15 mouse cellular contexts compared by ENCODE assay signal in genomic region chr2:31741728-31742127, GRCm38 (mm10). TPM values are rescaled to one million over a fixed set of nuclear protein-coding genes. Genes with fewer than 3 reads are reported as not detected.
DNase-seq lines count a peak whose midpoint lies in the region; ATAC-seq and TF ChIP-seq lines count a peak whose summit lies in the region.
"Had no signal": no experiment of that assay in that cellular context is flagged by ENCODE, and none has a peak within 500 bp of the region (broad histone marks: within the 10 kb centered on the region; RNA-seq: fewer than 3 reads in every experiment).

No protein-coding gene starts in this region.

- no peak for ATAC-seq in forebrain, postnatal 0 days
- no peak for ATAC-seq in forebrain, embryonic 16.5 days
- no peak for ATAC-seq in heart, embryonic 16.5 days (replicated peaks; ENCODE audit: extremely low read depth, insufficient read depth, low FRiP score)
- no peak for ATAC-seq in intestine, embryonic 16.5 days
- ATAC-seq: hindbrain, embryonic 16.5 days had no signal

- no peaks in the 10 kb centered on the region for H3K9me3 ChIP-seq in forebrain, postnatal 0 days (ENCODE audit: low read length)
- no peaks in the 10 kb centered on the region for H3K9me3 ChIP-seq in forebrain, embryonic 16.5 days (ENCODE audit: control insufficient read depth, low read length)
- no peaks in the 10 kb centered on the region for H3K9me3 ChIP-seq in heart, embryonic 16.5 days (replicated peaks; ENCODE audit: control insufficient read depth, low read length)
- H3K9me3 ChIP-seq in intestine, embryonic 16.5 days (ENCODE audit: control insufficient read depth, low read length), result no peaks in the 10 kb centered on the region

- H3K36me3 ChIP-seq in forebrain, postnatal 0 days (ENCODE audit: insufficient read depth), result no peaks in the 10 kb centered on the region
- H3K36me3 ChIP-seq in forebrain, embryonic 16.5 days (ENCODE audit: control insufficient read depth, insufficient read depth), result no peaks in the 10 kb centered on the region
- H3K36me3 ChIP-seq in heart, embryonic 16.5 days (ENCODE audit: control insufficient read depth, insufficient read depth), result no peaks in the 10 kb centered on the region
- H3K36me3 ChIP-seq in intestine, embryonic 16.5 days (ENCODE audit: control insufficient read depth, insufficient read depth, low read length), result no peaks in the 10 kb centered on the region

- no peak overlapping the region for H3K4me3 ChIP-seq in forebrain, postnatal 0 days (ENCODE audit: low read depth, low read length)
- H3K4me3 ChIP-seq in forebrain, embryonic 16.5 days (replicated peaks; ENCODE audit: low read length), result no peak overlapping the region
- H3K4me3 ChIP-seq in heart, embryonic 16.5 days (ENCODE audit: low read length), result no peak overlapping the region
- H3K4me3 ChIP-seq in intestine, embryonic 16.5 days (ENCODE audit: low read length), result no peak overlapping the region

- no peak for DNase-seq in forebrain, postnatal 0 days
- DNase-seq in heart, adult 9 months (ENCODE audit: low spot score in 2 of 2), result no peak
- peak; percentile 58 for DNase-seq in ES-CJ7 (ENCODE audit: low read depth, low spot score)
- DNase-seq in right cerebral cortex, postnatal 14 days, result no peak
- DNase-seq in thymus, adult 18-20 months, result no peak
- DNase-seq: adrenal gland, adult 8-10 months; kidney, adult 9 months; lung, adult 2 months; midbrain, embryonic 14.5 days; right cerebral cortex, postnatal 25 days had no signal

- H3K9ac ChIP-seq in forebrain, postnatal 0 days, result no peak overlapping the region
- no peak overlapping the region for H3K9ac ChIP-seq in forebrain, embryonic 16.5 days (replicated peaks; ENCODE audit: low read depth, low read length)
- H3K9ac ChIP-seq in heart, embryonic 16.5 days (ENCODE audit: low read length), result no peak overlapping the region
- no peak overlapping the region for H3K9ac ChIP-seq in intestine, embryonic 16.5 days (ENCODE audit: low read depth, low read length)

- H3K27me3 ChIP-seq in forebrain, postnatal 0 days (ENCODE audit: insufficient read depth, low read length), result no peaks in the 10 kb centered on the region
- H3K27me3 ChIP-seq in forebrain, embryonic 16.5 days (replicated peaks; ENCODE audit: control insufficient read depth, insufficient read depth, low read length), result no peaks in the 10 kb centered on the region
- H3K27me3 ChIP-seq in heart, embryonic 16.5 days (ENCODE audit: control insufficient read depth, insufficient read depth, low read length), result no peaks in the 10 kb centered on the region
- no peaks in the 10 kb centered on the region for H3K27me3 ChIP-seq in intestine, embryonic 16.5 days (replicated peaks; ENCODE audit: control insufficient read depth, insufficient read depth, low read length)

- H3K4me2 ChIP-seq in forebrain, postnatal 0 days (ENCODE audit: low read depth), result no peak overlapping the region
- no peak overlapping the region for H3K4me2 ChIP-seq in forebrain, embryonic 16.5 days (ENCODE audit: low read length)
- H3K4me2 ChIP-seq in heart, embryonic 16.5 days (ENCODE audit: low read depth, low read length), result no peak overlapping the region
- H3K4me2 ChIP-seq in intestine, embryonic 16.5 days (ENCODE audit: low read depth, low read length), result no peak overlapping the region

- H3K4me1 ChIP-seq in forebrain, postnatal 0 days (ENCODE audit: insufficient read depth), result no peaks in the 10 kb centered on the region
- peaks cover 2% of the 10 kb centered on the region; the same call in 1 of the 2 replicates for H3K4me1 ChIP-seq in forebrain, embryonic 16.5 days (replicated peaks; ENCODE audit: control insufficient read depth, insufficient read depth, low read length)
- peaks cover 6% of the 10 kb centered on the region for H3K4me1 ChIP-seq in heart, embryonic 16.5 days (ENCODE audit: control insufficient read depth, insufficient read depth, low read length)
- H3K4me1 ChIP-seq in intestine, embryonic 16.5 days (ENCODE audit: control insufficient read depth, insufficient read depth, low read length), result peaks cover 34% of the 10 kb centered on the region

- WGBS in forebrain, postnatal 0 days, result 47% methylated on average over 1 of the region's 1 CpGs
- 45% methylated on average over 1 of the region's 1 CpGs for WGBS in forebrain, embryonic 16.5 days
- WGBS in heart, embryonic 16.5 days, result 83% methylated on average over 1 of the region's 1 CpGs
- WGBS in intestine, embryonic 16.5 days, result 76% methylated on average over 1 of the region's 1 CpGs

- H3K27ac ChIP-seq in forebrain, postnatal 0 days (ENCODE audit: low read depth, low read length), result 0 out of 2 replicates have a peak overlapping the region, but pooled peaks have one; percentile 10
- no peak overlapping the region for H3K27ac ChIP-seq in forebrain, embryonic 16.5 days (ENCODE audit: low read length)
- peak overlapping the region; percentile 39 for H3K27ac ChIP-seq in heart, embryonic 16.5 days (ENCODE audit: low read length)
- H3K27ac ChIP-seq in intestine, embryonic 16.5 days (ENCODE audit: low read length), result peak overlapping the region; percentile 70; the same call in 1 of the 2 replicates
- H3K27ac ChIP-seq: macrophage had no signal

- no peak for TF ChIP-seq CTCF in forebrain, postnatal 0 days (IDR thresholded peaks at IDR 0.05; ENCODE audit: low read depth)

RNA-seq across cellular contexts. Expression of gene Abl1, which starts 53.6 kb away (rescaled TPM):
- total RNA-seq in forebrain, postnatal 0 days (2014; rRNA removed), result 48.1 and 54.0 TPM in 2 replicates
- 12.4 and 12.5 TPM in 2 replicates for polyA plus RNA-seq in forebrain, postnatal 0 days (2015; fragmentation: Nextera tagmentation; extraction: Ambion mirVana)
- 23.5 and 23.8 TPM in 2 replicates for polyA plus RNA-seq in forebrain, embryonic 16.5 days (2015; fragmentation: Nextera tagmentation; extraction: Ambion mirVana)
- 24.0 and 29.8 TPM in 2 replicates for polyA plus RNA-seq in heart, embryonic 16.5 days (2015; fragmentation: Nextera tagmentation; extraction: Ambion mirVana)
- 25.1 and 26.2 TPM in 2 replicates for polyA plus RNA-seq in intestine, embryonic 16.5 days (2015; fragmentation: Nextera tagmentation; extraction: Ambion mirVana)
